Mouse (Mus musculus) splenic B cell, adult 2 months (primary cell): ENCODE data around the gene Nktr.

Experiments
- DNase-seq: peaks from one replicate; pipeline ENCODE4 v3.0.0-alpha.2; 2011; ENCODE audit warnings: low read depth, low spot score
- H3K27me3 ChIP-seq: 2 replicates; pipeline ENCODE4 v1.6.1; 2012; ENCODE audit warnings: mild to moderate bottlenecking, low read length, moderate library complexity, mixed read lengths; ENCODE audit not compliant: control insufficient read depth, poor library complexity, insufficient read depth, severe bottlenecking
- H3K36me3 ChIP-seq: 2 replicates; pipeline ENCODE4 v1.6.1; 2012; ENCODE audit warnings: mild to moderate bottlenecking, low read length, moderate library complexity, mixed read lengths; ENCODE audit not compliant: control insufficient read depth, poor library complexity, insufficient read depth, severe bottlenecking

The Nktr gene

DNA sequence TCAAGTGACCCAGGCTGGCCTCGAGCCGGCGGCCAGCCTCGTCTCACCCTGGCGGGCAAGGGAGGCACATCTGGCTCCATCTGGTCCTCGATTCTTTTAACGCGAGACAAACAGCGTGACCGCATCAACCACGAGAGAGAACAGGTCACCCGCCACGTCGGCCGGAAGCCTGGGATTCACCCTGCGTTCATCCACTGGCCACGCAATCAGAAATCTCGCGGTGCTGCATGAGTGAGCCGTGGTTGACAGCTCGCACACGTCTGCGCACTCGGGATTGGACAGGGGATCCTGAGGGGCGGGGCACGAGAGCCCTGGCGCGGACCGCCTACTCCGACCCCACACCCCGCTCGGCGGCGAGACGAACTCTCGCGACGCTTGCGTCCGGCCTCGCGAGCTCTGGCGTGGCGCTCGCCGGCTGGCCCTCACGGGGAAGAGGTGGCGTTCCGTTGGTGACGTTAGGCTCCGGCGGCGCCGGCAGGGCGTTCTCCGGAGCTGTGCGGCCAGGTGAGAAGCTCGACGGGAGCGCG is at the start of gene Nktr:
Nktr (plus strand) TSS at position 378 of the 527 bp plus-strand sequence.
- no peaks in the 10 kb centered on the region for H3K27me3 ChIP-seq
- no peaks in the 10 kb centered on the region for H3K36me3 ChIP-seq
- DNase-seq, result peak; percentile 99

DNA sequence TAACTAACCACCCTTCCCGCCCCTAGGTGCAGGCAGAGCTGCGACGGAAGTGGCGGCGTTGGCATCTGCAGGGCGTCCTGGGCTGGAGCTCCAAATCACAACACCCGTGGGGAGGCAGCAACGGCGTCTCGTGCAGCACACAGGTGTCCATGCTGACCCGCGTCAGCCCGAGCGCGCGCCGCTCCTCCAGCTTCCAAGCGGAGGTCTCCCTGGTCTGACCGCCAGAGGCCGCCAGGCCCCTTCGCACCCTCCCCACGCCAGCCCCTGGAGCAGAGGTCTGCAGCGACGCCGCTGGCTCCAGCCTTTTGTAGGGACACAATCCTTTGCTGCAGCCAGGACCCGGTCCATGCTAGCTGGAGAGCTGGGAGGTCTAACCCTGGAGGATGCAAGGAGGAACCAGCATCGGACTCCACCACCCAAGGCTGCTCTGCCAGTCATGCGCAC is 49.6 kb upstream of the Nktr start:
- Histone ChIP-seq H3K36me3 (no peaks in the 10 kb centered on the region), H3K27me3 (no peaks in the 10 kb centered on the region)
- peak; percentile 74 for DNase-seq

DNA sequence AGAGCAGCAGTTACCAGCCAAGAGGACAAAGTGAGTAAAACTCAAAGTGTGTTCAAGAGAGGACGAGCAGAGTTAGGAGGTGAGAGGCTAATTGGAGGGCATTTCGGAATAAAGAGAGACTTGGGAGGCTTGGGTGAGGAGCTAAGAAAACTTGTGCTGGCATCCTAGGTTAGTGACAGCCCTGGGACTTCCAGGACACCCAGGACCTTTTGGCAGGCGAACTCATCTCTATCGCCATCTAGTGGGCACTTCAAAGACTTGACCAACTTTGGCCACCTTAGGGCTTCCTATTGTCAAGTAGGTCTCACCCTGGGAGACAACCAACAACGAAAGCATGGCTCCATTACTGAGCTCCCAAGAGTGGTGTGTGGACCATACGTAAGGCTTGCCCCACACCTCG is 47.7 kb upstream of the Nktr start:
- H3K27me3 ChIP-seq, result no peaks in the 10 kb centered on the region
- peak; percentile 79 for DNase-seq
- no peaks in the 10 kb centered on the region for H3K36me3 ChIP-seq

DNA sequence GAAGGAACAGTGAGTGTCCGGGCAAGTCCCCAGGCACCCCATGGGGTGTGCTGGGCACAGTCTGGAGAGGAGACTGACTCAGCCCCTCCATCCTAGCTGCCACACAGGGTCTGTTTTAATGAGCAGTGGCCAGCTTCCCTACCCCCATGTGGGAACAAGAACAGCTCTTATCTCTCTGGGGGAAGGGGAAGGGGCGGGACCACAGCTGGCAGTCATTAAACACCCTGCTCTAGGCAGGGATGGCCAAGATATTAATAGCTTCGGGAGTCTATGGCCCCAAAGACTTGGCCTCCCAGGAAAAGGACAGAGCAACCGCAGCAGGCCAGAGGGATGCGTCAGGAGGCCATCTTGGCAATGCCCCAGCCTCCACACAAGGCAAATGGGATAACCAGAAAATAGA is 46.7 kb upstream of the Nktr start:
- no peaks in the 10 kb centered on the region for H3K36me3 ChIP-seq
- no peak for DNase-seq

DNA sequence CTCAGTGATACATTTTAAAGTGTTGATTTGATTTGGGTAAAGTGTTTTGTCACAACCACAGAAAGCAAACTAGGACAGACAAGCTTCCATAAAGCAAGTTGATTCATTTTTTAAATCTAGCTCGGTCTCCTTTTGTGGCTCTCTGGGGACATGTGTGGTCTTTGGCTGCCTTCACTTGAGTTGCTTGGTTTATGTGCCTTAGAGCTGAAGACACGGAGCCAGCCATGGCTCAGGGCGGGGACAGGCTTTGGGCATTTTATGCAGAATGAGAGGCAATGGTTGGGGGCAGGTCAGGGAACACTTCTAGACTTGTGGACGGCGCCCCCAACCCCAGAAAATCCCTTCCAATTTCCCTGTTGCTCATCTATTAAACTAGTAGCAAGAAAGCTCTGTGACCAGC is 45.3 kb upstream of the Nktr start:
- peak; percentile 71 for DNase-seq
- no peaks in the 10 kb centered on the region for H3K36me3 ChIP-seq
- no peaks in the 10 kb centered on the region for H3K27me3 ChIP-seq

More for the DNA sequence above, 46.7 kb upstream of the Nktr start:
- H3K27me3 ChIP-seq, result no peaks in the 10 kb centered on the region

DNA sequence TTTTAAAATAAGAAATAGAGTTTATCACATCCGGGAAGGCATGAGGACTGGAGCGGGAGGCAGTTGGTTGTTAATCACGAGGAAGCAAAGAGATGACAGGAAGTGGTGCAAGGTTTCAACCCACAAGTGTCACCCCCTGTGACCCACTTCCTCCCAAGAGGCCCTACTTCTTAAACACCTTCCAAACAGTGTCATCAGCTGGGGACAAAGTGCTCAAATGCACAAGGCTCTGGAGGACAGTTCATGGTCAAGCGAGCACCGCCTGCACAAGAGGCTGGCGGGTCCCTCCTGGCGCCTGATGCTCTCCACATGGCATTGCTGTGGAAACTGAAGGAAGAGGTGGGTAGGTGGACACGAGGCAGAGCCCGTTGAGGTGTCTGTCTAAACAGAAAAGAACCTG is 44.0 kb upstream of the Nktr start:
- no peaks in the 10 kb centered on the region for H3K27me3 ChIP-seq
- no peaks in the 10 kb centered on the region for H3K36me3 ChIP-seq
- DNase-seq, result peak; percentile 95

DNA sequence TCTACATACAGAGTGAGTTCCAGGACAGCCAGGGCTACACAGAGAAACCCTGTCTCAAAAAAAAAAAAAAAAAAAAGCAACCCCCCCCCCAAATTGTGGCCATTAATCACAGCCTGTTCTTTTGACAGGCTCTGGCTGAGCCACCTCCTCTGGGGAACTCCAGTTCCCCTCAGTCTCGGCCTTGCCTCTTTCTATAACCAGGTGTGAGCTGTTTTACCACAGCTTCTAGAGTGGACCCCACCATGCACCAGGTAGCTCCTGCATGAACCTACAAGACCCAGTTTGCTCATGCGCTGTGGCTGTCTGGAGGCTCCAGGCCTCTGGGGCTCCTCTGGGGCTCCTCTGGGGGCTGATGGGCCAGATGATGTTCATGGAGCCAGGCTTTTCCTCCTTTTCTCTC is 43.4 kb upstream of the Nktr start:
- peak; percentile 58 for DNase-seq
- no peaks in the 10 kb centered on the region for H3K36me3 ChIP-seq
- no peaks in the 10 kb centered on the region for H3K27me3 ChIP-seq

DNA sequence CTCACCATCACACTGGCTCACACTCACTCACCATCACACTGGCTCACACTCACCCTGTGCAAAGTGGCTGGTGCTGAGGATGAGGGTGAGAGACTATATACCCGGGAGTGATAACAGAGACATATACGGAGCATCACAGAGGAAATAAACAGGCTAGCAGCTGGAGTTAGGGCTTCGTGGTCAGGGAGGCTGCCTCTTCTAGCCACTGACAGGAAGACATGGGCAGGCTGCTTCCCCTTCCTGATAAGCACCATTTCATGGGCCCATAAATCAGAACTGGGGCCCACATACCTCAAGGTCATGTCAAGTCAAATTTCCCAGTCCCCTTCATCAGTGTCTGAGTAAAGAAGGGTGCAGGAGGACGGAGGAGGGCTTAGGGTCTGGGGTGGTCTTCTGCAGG is 41.9 kb upstream of the Nktr start:
- H3K36me3 ChIP-seq, result no peaks in the 10 kb centered on the region
- H3K27me3 ChIP-seq, result no peaks in the 10 kb centered on the region
- peak; percentile 53 for DNase-seq

DNA sequence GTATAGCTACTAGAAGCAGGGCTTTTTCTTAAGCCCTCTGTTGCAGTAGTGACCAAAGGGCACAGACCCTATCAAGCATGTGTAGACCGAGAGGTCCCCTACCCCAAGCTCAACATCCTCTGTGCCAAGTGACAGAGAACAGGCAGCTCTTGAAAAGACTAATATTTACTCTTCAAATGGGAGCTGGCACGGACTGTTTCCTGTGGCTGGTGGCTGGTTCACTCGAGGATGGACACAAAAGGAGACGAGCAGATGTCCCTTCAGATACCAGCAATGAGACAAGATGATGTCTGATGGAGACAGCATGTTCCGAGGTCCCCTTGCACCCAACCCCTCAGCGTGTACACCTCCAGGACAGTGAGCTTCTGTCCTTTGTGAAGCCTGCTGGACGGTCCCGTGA is 41.5 kb upstream of the Nktr start:
- Histone ChIP-seq H3K36me3 (no peaks in the 10 kb centered on the region), H3K27me3 (no peaks in the 10 kb centered on the region)
- DNase-seq, result no peak

DNA sequence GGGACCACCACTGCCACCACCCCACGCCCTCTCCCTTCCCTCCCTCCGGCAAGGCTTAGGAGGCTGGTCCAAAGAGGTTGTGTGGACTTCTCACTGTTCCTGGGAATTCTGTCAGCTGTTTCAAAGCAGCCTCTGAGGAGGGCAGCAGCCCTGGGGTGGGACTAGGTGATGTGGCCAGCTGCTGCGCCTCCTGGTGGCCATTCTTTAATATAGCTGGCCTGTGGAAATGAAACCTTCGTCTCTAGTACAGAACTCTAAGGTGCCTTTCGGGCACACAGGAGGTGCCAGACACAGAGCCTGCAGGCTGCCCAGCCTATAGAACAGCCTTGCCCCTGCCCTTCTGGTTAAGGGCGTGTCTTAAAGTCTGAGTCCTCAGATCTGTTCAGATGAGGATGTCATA is 39.4 kb upstream of the Nktr start:
- Histone ChIP-seq H3K36me3 (no peaks in the 10 kb centered on the region), H3K27me3 (no peaks in the 10 kb centered on the region)
- DNase-seq, result peak; percentile 83

DNA sequence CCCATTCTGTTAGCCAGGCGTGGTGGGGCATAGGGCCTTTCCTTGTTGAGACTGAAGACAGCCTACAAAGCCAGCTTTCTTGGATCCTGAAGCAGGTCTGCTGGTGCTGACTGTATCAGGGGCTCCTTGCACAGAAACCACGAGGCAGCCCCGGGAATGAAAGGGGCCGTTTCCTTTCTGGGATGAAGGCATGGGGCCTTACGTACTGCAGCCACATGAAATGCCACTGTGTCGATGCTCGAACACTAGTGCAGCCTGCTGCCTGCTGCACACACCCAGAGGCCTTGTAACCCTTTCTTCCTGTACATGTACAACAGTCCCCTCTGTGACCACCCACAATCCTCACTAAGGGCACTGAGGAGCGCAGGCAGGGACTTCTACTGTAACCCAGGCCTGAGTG is 37.8 kb upstream of the Nktr start:
- Histone ChIP-seq H3K36me3 (no peaks in the 10 kb centered on the region; the same call in 1 of the 2 replicates), H3K27me3 (no peaks in the 10 kb centered on the region)
- no peak for DNase-seq

DNA sequence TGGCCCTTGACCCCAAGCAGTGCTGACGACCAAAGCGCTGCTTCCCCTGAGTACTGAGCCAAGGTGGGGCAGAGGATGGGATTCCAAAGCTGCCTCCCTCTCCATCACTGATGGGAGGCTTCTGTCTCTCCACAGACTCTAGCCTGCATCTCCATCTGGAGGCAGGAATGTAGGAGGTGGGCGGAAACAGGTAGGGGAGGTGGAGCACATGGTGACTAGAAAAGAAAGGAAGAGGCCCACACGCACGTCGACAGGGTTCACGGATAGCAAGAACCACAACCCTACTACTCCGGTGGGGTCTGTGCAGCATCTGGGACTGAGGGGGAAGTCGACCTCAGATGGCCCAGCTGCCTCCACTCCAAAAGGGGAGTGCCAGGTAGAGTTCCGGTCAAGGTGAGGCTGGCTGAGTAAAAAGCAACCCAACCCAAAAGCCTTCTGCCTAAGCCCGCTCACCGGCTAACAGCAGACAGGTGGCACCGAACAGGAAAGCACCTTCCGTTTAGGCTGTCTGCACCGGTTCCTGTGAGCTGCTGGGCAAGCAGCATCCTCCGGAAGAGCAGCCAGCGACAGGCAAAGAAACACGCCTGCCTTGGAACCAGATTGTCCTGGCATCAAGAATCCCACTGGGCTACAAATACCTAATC is 36.8 kb upstream of the Nktr start:
- no peaks in the 10 kb centered on the region; the same call in 1 of the 2 replicates for H3K36me3 ChIP-seq
- no peaks in the 10 kb centered on the region for H3K27me3 ChIP-seq
- peak; percentile 49 for DNase-seq

DNA sequence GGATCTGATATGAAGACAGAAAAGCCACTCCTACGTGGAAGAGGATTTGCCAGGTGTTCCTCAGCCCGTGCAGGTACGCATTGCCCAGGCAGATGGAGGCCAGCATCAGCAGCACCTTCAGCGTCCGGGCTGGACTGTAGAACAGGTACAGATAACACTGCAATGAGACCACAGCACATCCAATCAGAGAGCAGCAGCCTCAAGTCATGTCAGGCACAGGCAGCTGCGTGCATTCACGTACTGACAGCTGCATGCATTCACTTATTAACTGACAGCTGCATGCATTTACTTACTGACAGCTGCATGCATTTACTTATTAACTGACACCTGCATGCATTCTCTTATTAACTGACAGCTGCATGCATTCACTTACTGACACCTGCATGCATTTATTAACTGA is 34.3 kb upstream of the Nktr start:
- Histone ChIP-seq H3K27me3 (no peaks in the 10 kb centered on the region), H3K36me3 (no peaks in the 10 kb centered on the region; the same call in 1 of the 2 replicates)
- no peak for DNase-seq

DNA sequence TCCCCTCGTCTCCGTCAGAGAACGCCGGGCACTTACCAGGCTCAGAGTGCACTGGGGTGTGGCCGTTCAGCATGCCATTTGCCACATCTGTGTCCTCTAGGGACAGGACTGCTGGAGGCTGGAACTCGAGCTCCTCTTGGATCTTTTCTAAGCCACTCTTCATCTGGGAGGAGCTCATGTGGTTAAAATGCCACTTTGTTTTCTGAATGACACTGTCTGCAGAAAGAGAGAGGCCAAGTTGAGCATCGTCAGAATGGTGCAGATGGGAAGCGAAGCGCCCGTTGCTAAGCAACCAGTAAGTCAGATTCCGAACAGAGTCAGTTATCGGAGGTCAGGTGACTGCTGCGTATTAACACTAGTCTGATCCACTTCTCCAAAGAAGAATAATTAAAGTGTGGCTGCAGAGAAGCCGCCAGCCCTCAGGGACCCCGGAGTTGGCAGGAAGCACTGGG is 28.7 kb upstream of the Nktr start:
- no peaks in the 10 kb centered on the region for H3K27me3 ChIP-seq
- DNase-seq, result no peak
- no peaks in the 10 kb centered on the region; the same call in 1 of the 2 replicates for H3K36me3 ChIP-seq

DNA sequence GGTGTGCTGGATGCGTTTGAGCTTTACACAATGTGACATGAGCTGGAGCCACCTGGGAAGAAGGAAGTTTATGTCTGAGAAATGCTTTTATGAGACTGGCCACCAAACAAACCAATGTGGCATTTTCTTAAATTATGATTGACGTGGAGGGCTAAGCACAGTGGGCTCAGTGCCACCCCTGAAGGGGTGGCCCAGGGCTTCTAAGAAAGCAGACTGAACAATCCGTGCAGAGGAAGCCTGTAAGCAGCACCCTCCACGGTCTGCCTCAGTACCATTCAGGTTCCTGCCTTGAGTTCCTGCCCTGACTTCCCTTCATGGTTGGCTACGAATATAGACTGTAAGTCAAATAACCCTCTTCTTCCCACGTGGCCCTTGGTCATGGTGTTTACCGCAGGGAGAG is 28.2 kb upstream of the Nktr start:
- H3K27me3 ChIP-seq, result no peaks in the 10 kb centered on the region
- no peaks in the 10 kb centered on the region; the same call in 1 of the 2 replicates for H3K36me3 ChIP-seq
- no peak for DNase-seq

DNA sequence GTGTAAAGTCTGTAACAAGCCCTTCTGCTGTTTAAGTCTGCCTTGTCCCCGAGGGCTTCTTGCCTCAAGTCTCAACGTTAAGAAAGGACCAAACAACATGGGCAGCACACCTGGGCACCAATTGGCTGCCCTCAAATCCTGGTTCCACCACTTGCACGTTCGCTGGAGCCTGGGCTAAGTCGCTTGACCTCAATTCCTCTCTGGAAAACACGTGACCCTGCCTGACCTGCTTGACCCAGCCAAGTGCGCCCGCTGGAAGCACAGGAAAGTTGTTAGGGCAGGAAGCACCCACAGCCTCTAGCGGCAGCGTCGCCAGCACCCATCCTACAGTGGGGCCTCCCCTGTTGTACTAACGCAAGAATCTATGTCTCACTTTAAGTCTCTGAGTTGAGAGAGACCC is 24.2 kb upstream of the Nktr start:
- no peak for DNase-seq
- no peaks in the 10 kb centered on the region for H3K36me3 ChIP-seq

More for the DNA sequence above, 24.2 kb upstream of the Nktr start:
- H3K27me3 ChIP-seq, result no peaks in the 10 kb centered on the region
